Mouse (Mus musculus) testis, adult 10 weeks (tissue): ENCODE measurements around the gene Krt6a. TPM values are rescaled to one million over a fixed set of nuclear protein-coding genes. Genes with fewer than 3 reads are reported as not detected.

ENCODE experiments used
- polyA plus RNA-seq: library from polyadenylated mRNA; stranded (reverse); fragments of 350-450 nt; fragmentation: Illumina TruSeq; extraction: RNeasy Lipid Tissue Mini Kit (QIAGEN cat#74804); gene quantifications from one replicate; pipeline ENCODE4 v1.2.3, GENCODE M21; 2014; ENCODE audit warnings: low read depth, low replicate concordance

Krt6a gene
- not detected for polyA plus RNA-seq

DNA sequence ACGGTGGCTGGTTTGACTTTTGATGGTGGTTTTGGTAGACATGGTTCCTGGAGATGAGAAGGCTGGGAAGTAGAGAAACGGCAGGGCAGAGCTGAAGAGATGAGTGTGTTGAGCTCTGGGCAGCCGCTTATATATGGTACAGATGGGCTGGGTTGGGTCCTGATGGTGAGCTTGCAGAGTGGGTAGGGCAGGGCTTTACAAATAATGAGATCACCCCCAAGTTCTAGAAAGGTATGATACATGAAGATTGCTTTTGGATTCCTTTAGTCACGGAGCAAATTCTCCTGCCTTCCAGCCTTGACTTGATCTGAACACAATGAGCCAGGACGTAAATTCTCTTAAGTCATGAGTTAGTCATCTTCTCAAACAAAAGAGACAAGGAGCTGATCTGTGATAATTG lies at the start of gene Krt6a:
TSS of gene Krt6a (minus strand) at position 101 of the 400 bp plus-strand sequence.

DNA sequence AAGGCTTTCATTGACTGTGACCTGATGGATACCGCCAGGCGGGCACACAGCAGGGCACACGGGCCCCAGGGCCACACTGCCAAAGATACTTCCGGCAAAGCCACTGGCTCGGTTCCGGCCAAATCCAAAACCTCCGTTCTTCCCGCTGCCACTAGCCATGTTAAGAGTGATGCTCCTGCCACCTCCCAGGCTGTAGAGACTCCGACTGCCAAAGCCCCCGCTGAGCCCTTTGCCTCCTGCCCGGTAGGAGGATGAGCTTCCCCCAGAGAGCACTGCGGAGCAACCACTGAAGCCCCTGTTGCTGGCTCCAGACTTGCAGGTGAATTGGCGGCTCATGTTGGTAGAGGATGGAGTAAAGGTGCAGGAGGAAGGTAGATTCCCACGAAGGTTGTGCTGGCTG lies 48.6 kb upstream of the Krt6a start, which contains the start of gene Krt71:
TSS of gene Krt71 (minus strand) at position 399 of the 400 bp plus-strand sequence.

DNA sequence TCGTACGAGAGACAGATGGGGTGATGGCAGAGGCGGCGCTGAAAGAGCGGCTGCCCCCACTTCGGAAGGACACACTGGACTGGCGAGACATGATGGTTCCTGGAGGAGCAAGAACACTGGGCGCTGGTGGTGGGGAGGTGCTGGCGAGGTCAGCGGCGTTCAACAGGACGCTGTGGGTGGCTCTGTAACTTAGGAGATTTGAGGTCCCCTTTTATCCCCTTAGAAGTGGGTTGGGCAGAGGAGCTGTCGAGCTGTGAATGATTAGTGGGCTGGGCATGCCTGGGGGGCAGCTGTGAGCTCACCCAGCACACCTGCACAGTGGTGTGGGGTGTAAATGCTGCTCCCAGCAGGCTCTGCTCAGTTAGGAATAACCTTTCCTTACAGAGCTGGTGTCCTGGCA lies 18.6 kb upstream of the Krt6a start, which contains the start of gene Krt5:
TSS of gene Krt5 (minus strand) at position 179 of the 400 bp plus-strand sequence.

DNA sequence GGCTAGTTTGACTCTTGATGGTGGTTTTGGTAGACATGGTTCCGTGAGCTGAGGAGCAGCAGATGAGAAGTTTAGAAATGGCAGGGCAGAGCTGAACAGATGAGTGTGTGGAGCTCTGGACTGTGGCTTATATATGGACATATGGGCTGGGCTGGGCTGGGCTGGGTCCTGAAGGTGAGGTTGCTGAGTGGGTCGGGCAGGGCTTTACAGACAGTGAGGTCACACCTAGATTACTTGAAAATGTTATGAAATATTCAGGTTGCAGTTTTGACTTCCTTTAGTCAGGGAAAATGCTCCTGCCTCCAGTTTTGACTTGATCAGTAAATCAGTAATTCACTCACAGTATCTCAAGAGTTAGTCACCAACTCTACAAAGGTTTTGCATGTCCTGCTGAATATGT lies 13.9 kb downstream of the Krt6a start, which contains the start of gene Krt6b:
TSS of gene Krt6b (minus strand) at position 101 of the 400 bp plus-strand sequence.

DNA sequence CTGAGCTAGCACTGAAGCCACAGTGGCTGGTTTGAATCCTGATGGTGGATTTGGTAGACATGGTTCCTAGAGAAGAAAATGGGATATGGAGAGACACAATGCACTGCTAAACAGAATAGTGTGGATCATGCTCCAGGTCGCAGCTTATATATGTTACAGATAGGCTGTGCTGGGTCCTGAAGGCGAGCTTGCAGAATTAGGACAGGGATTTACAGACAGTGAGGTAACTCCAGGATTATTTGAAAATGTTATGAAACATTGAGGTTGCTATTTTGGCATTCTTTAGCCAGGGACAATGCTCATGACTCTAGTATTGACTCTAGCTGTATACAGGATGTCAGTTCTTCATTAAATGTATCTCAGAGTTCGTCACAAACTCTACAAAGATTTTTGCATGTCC lies 46.8 kb downstream of the Krt6a start, which contains the start of gene Gm5478:
TSS of gene Gm5478 (minus strand) at position 101 of the 400 bp plus-strand sequence.

Other genes starting within 250 kb of the Krt6a start
- 8.2 TPM for gene Krt88, start 246.6 kb downstream of the Krt6a start, polyA plus RNA-seq
- gene Krt81, start 230.6 kb downstream of the Krt6a start, polyA plus RNA-seq: not detected
- gene Krt86, start 220.8 kb downstream of the Krt6a start, polyA plus RNA-seq: not detected
- not detected for gene Krt83, start 202.8 kb downstream of the Krt6a start, polyA plus RNA-seq
- gene Gm49425, start 177.0 kb downstream of the Krt6a start, polyA plus RNA-seq: not detected
- not detected for gene Krt84, start 161.5 kb downstream of the Krt6a start, polyA plus RNA-seq
- gene Krt82, start 143.6 kb downstream of the Krt6a start, polyA plus RNA-seq: not detected
- gene Krt90, start 131.4 kb downstream of the Krt6a start, polyA plus RNA-seq: not detected
- gene Krt75, start 120.4 kb downstream of the Krt6a start, polyA plus RNA-seq: not detected
- not detected for gene Gm5414, start 66.1 kb downstream of the Krt6a start, polyA plus RNA-seq
- not detected for gene Gm5478, start 46.9 kb downstream of the Krt6a start, polyA plus RNA-seq
- gene Krt6b, start 14.0 kb downstream of the Krt6a start, polyA plus RNA-seq: not detected
- not detected for gene Krt5, start 18.6 kb upstream of the Krt6a start, polyA plus RNA-seq
- gene Krt71, start 48.8 kb upstream of the Krt6a start, polyA plus RNA-seq: not detected
- gene Krt72, start 92.2 kb upstream of the Krt6a start, polyA plus RNA-seq: not detected
- gene Krt73, start 108.0 kb upstream of the Krt6a start, polyA plus RNA-seq: 0.39 TPM
- not detected for gene Krt2, start 123.9 kb upstream of the Krt6a start, polyA plus RNA-seq
- gene Krt1, start 156.5 kb upstream of the Krt6a start, polyA plus RNA-seq: not detected
- gene Krt77, start 175.4 kb upstream of the Krt6a start, polyA plus RNA-seq: 0.24 TPM
- gene Krt76, start 198.6 kb upstream of the Krt6a start, polyA plus RNA-seq: 0.08 TPM
- not detected for gene Krt4, start 230.4 kb upstream of the Krt6a start, polyA plus RNA-seq
- not detected for gene Krt79, start 246.0 kb upstream of the Krt6a start, polyA plus RNA-seq